Mouse (Mus musculus) liver, embryonic 16.5 days (tissue): ENCODE data around the gene Tmem45a2. TPM values are rescaled to one million over a fixed set of nuclear protein-coding genes. Genes with fewer than 3 reads are reported as not detected.
"Not testable (repeated sequence)": the region's sequence is repeated elsewhere in the genome, so short reads cannot be mapped to it uniquely, and the experiment has no call there.

ENCODE experiments used
- ATAC-seq: fragments of 200-750 bp; cut with Nextera tagmentation; 2 replicates; pipeline ENCODE4 v1.8.0; 2017; ENCODE audit warnings: low read depth, mild to moderate bottlenecking, moderate number of reproducible peaks, moderate library complexity
- H3K27ac ChIP-seq: fragments of 300-500 bp; sonication (generic); 2 replicates; pipeline ENCODE4 v1.5.1; 2014; ENCODE audit warnings: mild to moderate bottlenecking, low read length
- H3K27me3 ChIP-seq: fragments of 300-500 bp; sonication (generic); 2 replicates; pipeline ENCODE4 v1.6.1; 2014; ENCODE audit warnings: low read depth, low read length, mixed read lengths; ENCODE audit not compliant: control insufficient read depth, insufficient read depth
- H3K36me3 ChIP-seq: fragments of 300-500 bp; sonication (generic); 2 replicates; pipeline ENCODE4 v1.6.1; 2014; ENCODE audit warnings: mild to moderate bottlenecking; ENCODE audit not compliant: control insufficient read depth, insufficient read depth
- H3K4me1 ChIP-seq: fragments of 300-500 bp; sonication (generic); 2 replicates; pipeline ENCODE4 v1.6.1; 2014; ENCODE audit warnings: low read depth, low read length, mixed read lengths; ENCODE audit not compliant: control insufficient read depth
- H3K4me2 ChIP-seq: fragments of 300-500 bp; sonication (generic); 2 replicates; pipeline ENCODE4 v1.6.1; 2014; ENCODE audit warnings: low read depth, low read length, mixed read lengths
- H3K4me3 ChIP-seq: fragments of 300-500 bp; sonication (generic); 2 replicates; pipeline ENCODE4 v1.5.1; 2014; ENCODE audit warnings: low read depth, mild to moderate bottlenecking, low read length
- H3K9ac ChIP-seq: fragments of 300-500 bp; sonication (generic); 2 replicates; pipeline ENCODE4 v1.6.1; 2014; ENCODE audit warnings: low read depth, low read length
- H3K9me3 ChIP-seq: fragments of 300-500 bp; sonication (generic); replicated peaks from 2 replicates; pipeline ENCODE4 v1.6.1; 2016; ENCODE audit warnings: low read length; ENCODE audit not compliant: control insufficient read depth
- WGBS: fragments of 180-500 bp; shearing (Covaris S2); extraction: QIAGEN DNeasy Blood & Tissue Kit; methylation state at CpG from one replicate; pipeline ENCODE4 v1.1.7; 2014; ENCODE audit not compliant: insufficient replicate concordance; 5-methylcytosine and 5-hydroxymethylcytosine counted together
- polyA plus RNA-seq: library from polyadenylated mRNA; unstranded; fragments of >200 nt; fragmentation: Nextera tagmentation; extraction: Ambion mirVana; gene quantifications from 2 replicates; pipeline ENCODE4 v1.2.1, GENCODE M21; 2015

Gene Tmem45a2
- polyA plus RNA-seq, 1 experiment from 2014 or later, result 0.13 TPM

DNA sequence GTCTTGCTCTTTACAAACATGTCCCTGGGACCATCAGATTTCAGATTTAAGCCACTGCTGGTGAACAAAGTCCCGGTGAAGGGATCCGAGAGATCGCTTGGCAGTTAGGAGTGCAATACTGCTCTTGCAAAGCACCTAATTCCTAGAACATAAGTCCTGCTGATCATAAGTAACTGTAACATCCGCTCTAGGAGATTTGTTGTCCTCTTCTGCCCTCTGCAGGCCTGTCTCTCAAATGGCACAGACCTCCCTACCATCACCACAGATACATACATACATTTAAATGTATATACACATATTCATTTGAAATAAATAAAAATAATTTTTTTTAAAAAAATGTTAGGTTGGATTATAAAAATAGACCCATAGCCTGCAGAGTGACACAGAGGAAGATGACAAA, 21.3 kb upstream of the Tmem45a2 start:
- ATAC-seq, result no peak
- Histone ChIP-seq H3K9me3 (no peaks in the 10 kb centered on the region), H3K4me2 (no peak overlapping the region), H3K27me3 (no peaks in the 10 kb centered on the region), H3K36me3 (no peaks in the 10 kb centered on the region), H3K27ac (no peak overlapping the region), H3K4me1 (no peaks in the 10 kb centered on the region), H3K9ac (no peak overlapping the region), H3K4me3 (no peak overlapping the region)
- 27% methylated on average over 4 of the region's 4 CpGs for WGBS

DNA sequence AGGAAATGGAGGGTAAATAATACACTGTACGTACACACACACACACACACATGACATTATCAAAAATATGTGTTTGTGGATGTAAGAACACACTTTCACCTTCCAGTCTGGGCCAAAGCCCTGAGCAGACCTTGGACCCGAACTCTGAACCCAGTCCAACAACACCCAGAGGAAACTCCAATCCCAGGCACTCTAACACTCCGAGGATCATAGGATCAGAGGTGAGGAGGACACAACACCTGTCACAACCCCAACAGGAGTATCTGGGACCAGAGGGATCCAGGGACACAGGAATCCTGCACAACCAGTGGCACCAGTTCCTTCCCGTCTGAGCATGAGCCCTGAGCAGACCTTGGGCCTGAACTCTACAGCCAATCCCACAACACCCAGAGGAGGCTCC, 8.4 kb upstream of the Tmem45a2 start:
- no peak overlapping the region for H3K4me2 ChIP-seq
- no peak overlapping the region for H3K9ac ChIP-seq
- H3K27ac ChIP-seq, result no peak overlapping the region
- H3K36me3 ChIP-seq, result no peaks in the 10 kb centered on the region
- WGBS, result 47% methylated on average over 4 of the region's 4 CpGs
- no peak overlapping the region for H3K4me3 ChIP-seq
- H3K4me1 ChIP-seq, result no peaks in the 10 kb centered on the region
- H3K9me3 ChIP-seq, result no peaks in the 10 kb centered on the region
- no peak for ATAC-seq
- H3K27me3 ChIP-seq, result no peaks in the 10 kb centered on the region

DNA sequence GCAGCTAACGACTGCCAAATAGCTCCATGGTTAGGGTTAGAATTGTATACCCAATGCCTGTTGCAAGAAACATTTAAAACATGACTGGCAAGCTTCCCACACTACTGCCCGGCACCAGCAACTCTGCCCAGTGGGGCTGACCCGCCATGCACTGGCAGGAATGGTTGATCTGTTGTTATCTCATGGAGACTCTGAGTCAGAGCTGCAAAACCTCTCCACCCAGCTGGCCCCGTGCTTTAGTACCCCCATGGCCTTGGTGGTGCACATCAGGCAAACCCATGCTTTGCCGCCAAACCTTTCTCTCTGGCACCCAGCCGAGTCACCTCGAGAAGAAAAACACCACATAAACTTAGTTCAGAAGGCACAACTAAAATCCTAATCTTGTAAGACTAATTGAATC, 4.8 kb upstream of the Tmem45a2 start:
- Histone ChIP-seq H3K36me3 (no peaks in the 10 kb centered on the region), H3K27ac (no peak overlapping the region), H3K9me3 (no peaks in the 10 kb centered on the region), H3K27me3 (no peaks in the 10 kb centered on the region), H3K4me2 (no peak overlapping the region), H3K9ac (no peak overlapping the region), H3K4me3 (no peak overlapping the region), H3K4me1 (no peaks in the 10 kb centered on the region)
- no peak for ATAC-seq
- WGBS, result 57% methylated on average over 7 of the region's 7 CpGs

DNA sequence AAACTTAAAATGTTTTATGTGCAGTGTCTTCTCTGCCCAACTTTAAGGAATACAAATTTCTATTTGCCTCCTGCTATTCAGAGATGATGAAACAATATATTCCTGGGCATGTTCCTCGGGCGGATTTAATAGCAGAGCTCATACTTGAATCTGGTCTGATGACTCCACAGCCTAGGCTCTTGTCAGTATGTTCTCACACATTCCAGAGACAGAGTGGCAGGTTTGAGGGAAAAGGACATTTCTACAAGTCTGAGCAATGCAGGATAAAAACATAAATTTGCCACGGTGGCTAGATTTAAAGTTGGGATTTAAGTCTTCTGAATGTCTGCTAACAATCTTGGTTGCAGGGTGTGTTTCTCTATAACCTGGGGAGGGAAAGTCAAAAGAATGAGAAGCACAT, 9.1 kb downstream of the Tmem45a2 start:
- Histone ChIP-seq H3K4me3 (no peak overlapping the region), H3K27ac (no peak overlapping the region), H3K4me2 (no peak overlapping the region), H3K4me1 (no peaks in the 10 kb centered on the region), H3K27me3 (no peaks in the 10 kb centered on the region), H3K9me3 (no peaks in the 10 kb centered on the region), H3K9ac (no peak overlapping the region), H3K36me3 (no peaks in the 10 kb centered on the region)
- no peak for ATAC-seq
- WGBS, result 66% methylated on average over 3 of the region's 3 CpGs

DNA sequence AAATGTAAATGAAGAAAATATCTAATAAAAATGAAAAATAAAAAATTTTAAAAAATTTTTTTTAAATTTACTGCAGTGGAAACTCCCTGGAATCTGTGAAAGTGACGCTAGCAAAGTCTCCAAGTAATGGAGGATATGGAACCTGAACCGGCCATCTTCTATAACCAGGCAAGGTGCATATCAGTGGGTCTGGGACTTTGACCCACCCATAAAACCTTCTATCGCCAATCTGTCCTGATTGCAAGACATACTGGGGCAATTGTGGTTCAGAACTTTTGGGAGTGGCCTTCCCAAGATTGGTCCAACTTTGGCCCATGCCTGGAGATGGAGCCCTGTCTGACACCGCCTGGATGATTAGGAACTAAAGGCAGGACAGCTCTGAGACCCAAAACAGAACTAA, 14.2 kb downstream of the Tmem45a2 start:
- H3K36me3 ChIP-seq, result no peaks in the 10 kb centered on the region
- 61% methylated on average over 4 of the region's 4 CpGs for WGBS
- no peak for ATAC-seq
- no peak overlapping the region for H3K4me2 ChIP-seq
- no peak overlapping the region for H3K4me3 ChIP-seq
- H3K27me3 ChIP-seq, result no peaks in the 10 kb centered on the region
- H3K9ac ChIP-seq, result no peak overlapping the region
- no peak overlapping the region for H3K27ac ChIP-seq
- H3K4me1 ChIP-seq, result no peaks in the 10 kb centered on the region
- H3K9me3 ChIP-seq, result no peaks in the 10 kb centered on the region

DNA sequence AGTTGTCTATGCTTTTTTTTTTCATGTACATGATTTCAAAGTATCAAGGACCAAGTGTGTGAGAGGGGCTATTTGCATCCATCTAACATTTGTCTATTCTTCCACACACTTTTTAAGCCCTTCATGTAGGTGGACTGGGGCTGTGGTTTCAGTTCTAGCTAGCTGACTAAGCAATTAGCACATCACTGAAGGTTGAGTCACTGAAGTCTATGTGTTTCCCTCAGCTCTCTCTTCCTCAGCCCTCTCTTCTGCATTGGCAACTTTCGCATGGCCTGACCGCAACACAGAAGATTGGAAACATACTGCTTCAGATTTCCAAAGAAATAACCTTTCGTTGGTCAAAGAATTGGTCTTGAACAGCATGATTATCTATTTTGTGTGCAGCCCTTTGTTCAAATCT, 21.2 kb downstream of the Tmem45a2 start:
- WGBS, result 69% methylated on average over 3 of the region's 3 CpGs
- no peak for ATAC-seq
- no peak overlapping the region for H3K27ac ChIP-seq
- H3K36me3 ChIP-seq, result no peaks in the 10 kb centered on the region
- H3K4me2 ChIP-seq, result no peak overlapping the region
- no peak overlapping the region for H3K9ac ChIP-seq
- no peaks in the 10 kb centered on the region for H3K27me3 ChIP-seq
- H3K4me1 ChIP-seq, result no peaks in the 10 kb centered on the region
- H3K4me3 ChIP-seq, result no peak overlapping the region
- no peaks in the 10 kb centered on the region for H3K9me3 ChIP-seq

DNA sequence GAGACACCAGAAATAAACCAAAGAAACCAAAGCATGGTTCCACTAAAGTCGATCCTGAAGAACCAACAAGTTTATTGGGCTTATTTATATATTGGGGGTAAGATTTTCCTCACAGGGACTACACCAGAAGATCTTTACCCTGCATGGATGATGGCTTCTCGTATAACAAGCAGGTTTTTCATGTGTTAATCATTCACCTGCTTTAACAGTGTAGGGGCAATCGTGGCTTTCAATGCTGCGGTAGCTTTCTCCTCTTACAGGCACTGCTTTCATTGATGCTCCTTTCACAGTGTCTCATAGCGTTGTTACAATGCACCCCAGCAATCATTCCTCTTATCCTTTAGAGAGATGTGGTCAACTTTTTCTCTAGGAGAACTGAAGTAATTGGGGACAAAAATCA, 32.6 kb downstream of the Tmem45a2 start:
- no peak overlapping the region for H3K9ac ChIP-seq
- no peaks in the 10 kb centered on the region for H3K9me3 ChIP-seq
- H3K4me2 ChIP-seq, result no peak overlapping the region
- no peak overlapping the region for H3K4me3 ChIP-seq
- H3K27ac ChIP-seq, result no peak overlapping the region
- no peak for ATAC-seq
- H3K36me3 ChIP-seq, result no peaks in the 10 kb centered on the region
- no peaks in the 10 kb centered on the region for H3K4me1 ChIP-seq
- WGBS, result 48% methylated on average over 5 of the region's 5 CpGs
- no peaks in the 10 kb centered on the region for H3K27me3 ChIP-seq

DNA sequence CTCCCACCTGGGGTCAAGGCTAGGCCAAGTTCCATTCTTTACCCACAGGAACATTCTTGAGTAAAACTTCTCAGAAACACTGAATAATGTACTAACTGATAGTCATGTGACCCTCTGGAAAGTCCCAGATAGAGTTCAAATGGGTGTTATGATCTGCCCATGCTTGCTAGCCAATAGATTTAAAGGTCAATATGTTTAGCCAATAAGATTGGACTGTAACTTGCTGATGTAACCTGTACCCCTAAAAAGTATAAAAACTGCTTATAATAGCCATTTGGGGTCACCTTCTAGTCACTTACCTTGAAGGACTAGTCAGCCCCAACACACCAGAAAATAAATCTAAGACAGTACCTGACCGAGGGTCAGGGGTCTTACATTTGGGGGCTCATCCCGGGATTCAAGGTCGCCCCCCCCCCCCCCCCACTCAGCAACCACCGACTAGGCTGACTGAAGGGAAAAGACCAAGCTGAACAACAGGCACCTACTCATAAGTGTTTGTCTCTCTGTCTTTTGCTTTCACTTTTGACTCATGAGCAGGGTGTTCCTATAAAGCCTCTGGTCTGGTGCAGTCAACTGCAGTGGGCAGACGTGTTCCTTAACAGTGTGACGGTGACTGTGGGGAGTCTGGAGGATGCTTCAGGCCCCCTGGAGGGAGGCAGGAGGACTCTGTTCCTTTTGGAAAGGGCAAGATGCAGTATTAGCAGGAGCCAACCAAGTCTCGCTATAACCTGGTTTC, 40.9 kb downstream of the Tmem45a2 start:
- H3K4me2 ChIP-seq, result no peak overlapping the region
- no peaks in the 10 kb centered on the region for H3K36me3 ChIP-seq
- H3K9ac ChIP-seq, result no peak overlapping the region
- no peak overlapping the region for H3K4me3 ChIP-seq
- H3K27me3 ChIP-seq, result no peaks in the 10 kb centered on the region
- ATAC-seq, result no peak
- H3K4me1 ChIP-seq, result no peaks in the 10 kb centered on the region
- 57% methylated on average over 7 of the region's 7 CpGs for WGBS
- no peak overlapping the region for H3K27ac ChIP-seq
- no peaks in the 10 kb centered on the region for H3K9me3 ChIP-seq

DNA sequence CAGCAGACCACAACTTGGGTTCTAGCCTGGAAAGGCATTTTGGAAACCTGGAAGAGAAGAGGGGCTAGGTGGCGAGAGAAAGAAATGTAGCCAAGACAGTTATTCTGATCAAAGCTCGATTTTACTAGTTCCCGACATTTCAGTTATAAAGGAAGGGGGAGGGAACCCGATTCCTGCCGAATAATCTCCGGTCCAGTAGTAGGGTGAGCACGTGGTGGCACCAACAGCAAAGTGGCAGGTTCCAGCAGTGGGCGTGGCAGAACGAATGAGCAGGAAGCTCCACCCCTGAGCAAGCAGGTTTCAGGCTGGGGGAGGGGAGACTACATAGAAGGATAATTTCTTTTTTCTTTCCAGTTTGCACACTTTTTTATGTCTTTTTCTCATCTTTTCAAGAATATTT, 72.9 kb downstream of the Tmem45a2 start:
- WGBS, result 70% methylated on average over 9 of the region's 9 CpGs
- not testable (repeated sequence) for H3K9ac ChIP-seq, ATAC-seq, H3K4me3 ChIP-seq, H3K36me3 ChIP-seq, H3K27me3 ChIP-seq, H3K9me3 ChIP-seq, H3K4me1 ChIP-seq, H3K27ac ChIP-seq, H3K4me2 ChIP-seq
